Mouse (Mus musculus): ENCODE results near the gene Cd6. TPM values are rescaled to one million over a fixed set of nuclear protein-coding genes. Genes with fewer than 3 reads are reported as not detected.

Gene Cd6
- polyA plus RNA-seq, 1 experiment from 2014 or later, result 0.07 TPM

GRCm38 (mm10) chr19:10869241-10869885 lies 39.5 kb upstream of the Cd6 start:
- Histone ChIP-seq H3K9me3 (ENCODE audit: control insufficient read depth, low read length) (no peaks in the 10 kb centered on the region), H3K27ac (replicated peaks) (peak overlapping the region; percentile 79), H3K36me3 (ENCODE audit: control insufficient read depth, insufficient read depth, low read length) (peaks cover 22% of the 10 kb centered on the region), H3K27me3 (ENCODE audit: control insufficient read depth, insufficient read depth, low read length) (no peaks in the 10 kb centered on the region), H3K9ac (ENCODE audit: low read length) (peak overlapping the region; percentile 76), H3K4me3 (ENCODE audit: low read depth, low read length) (peak overlapping the region; percentile 66), H3K4me1 (replicated peaks; ENCODE audit: control insufficient read depth, insufficient read depth) (peaks cover 8% of the 10 kb centered on the region; the same call in 1 of the 2 replicates), H3K4me2 (replicated peaks; ENCODE audit: low read depth) (peak overlapping the region; percentile 82)
- no peak for TF ChIP-seq EP300 (optimal IDR thresholded peaks at IDR 0.05)
- TF ChIP-seq CTCF (IDR thresholded peaks at IDR 0.05; ENCODE audit: low read depth), result peak; percentile 31; the same call in 1 of the 2 replicates
- ATAC-seq (ENCODE audit: low FRiP score, low TSS enrichment) (peak; percentile 88), DNase-seq (ENCODE audit: low spot score) (peak; percentile 84)
- under 1% methylated on average over 28 of the region's 43 CpGs for WGBS

DNA sequence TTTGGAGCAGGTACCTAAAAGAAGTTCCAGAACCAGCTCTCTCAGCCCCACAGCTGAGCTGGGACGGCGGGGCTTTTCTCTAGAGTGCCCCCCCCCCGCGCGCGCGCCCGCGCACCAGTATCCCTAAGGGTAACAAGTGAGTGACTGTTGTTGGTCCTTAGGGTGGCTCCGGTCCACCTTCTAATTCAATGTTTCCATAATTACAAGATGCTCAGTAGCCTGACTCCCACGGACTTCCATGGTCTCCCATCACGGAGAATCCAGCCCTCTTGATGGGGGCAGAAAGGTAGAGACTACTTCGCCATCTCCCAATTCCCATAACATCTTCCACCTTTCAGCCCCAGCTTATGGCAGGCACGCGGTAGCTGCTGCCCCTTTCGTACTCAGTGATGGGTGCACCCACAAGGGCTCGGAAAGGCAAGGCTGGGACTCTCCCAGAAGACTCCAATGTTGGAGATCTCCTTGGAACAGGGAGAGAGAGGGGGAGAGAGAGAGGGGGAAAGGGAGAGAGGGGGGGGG lies 38.8 kb upstream of the Cd6 start:
- H3K9me3 ChIP-seq (ENCODE audit: control insufficient read depth, low read length), result no peaks in the 10 kb centered on the region
- DNase-seq (ENCODE audit: low spot score) (peak; percentile 33), ATAC-seq (ENCODE audit: low FRiP score, low TSS enrichment) (no peak)
- no peak overlapping the region for H3K27ac ChIP-seq (replicated peaks)
- peak overlapping the region; percentile 66 for H3K4me3 ChIP-seq (ENCODE audit: low read depth, low read length)
- peak overlapping the region; percentile 76 for H3K9ac ChIP-seq (ENCODE audit: low read length)
- no peaks in the 10 kb centered on the region for H3K27me3 ChIP-seq (ENCODE audit: control insufficient read depth, insufficient read depth, low read length)
- TF ChIP-seq CTCF (IDR thresholded peaks at IDR 0.05; ENCODE audit: low read depth), result 0 out of 2 replicates have a peak, but pooled peaks have one; percentile 6
- TF ChIP-seq EP300 (optimal IDR thresholded peaks at IDR 0.05), result no peak
- H3K36me3 ChIP-seq (ENCODE audit: control insufficient read depth, insufficient read depth, low read length), result peaks cover 24% of the 10 kb centered on the region
- under 1% methylated on average over 17 of the region's 17 CpGs for WGBS
- peak overlapping the region; percentile 82 for H3K4me2 ChIP-seq (replicated peaks; ENCODE audit: low read depth)
- H3K4me1 ChIP-seq (replicated peaks; ENCODE audit: control insufficient read depth, insufficient read depth), result peaks cover 8% of the 10 kb centered on the region; the same call in 1 of the 2 replicates

- H3K36me3 ChIP-seq (ENCODE audit: control insufficient read depth, insufficient read depth, low read length), result peaks cover 20% of the 10 kb centered on the region
Observed at GRCm38 (mm10) chr19:10867946-10868622, 38.2 kb upstream of the Cd6 start.

DNA sequence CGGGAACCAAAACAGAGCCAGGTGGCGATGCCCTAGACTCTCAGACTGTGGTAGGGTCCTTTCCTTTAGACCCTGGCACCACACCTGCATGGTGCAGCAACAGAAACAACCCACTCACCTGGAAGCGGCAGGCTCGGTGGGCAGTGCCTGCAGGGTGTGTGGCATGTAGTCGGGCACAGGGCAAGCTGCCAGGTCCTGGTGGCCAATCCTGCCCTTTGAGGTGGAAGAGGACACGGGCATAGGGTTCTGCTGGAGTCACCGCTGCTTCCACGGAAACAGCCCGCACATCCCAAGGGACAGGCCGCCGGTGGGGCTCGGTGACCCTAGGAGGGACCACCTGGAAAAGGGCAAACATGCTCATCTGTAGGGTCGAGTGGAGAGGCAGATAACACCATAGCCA lies 36.5 kb upstream of the Cd6 start:
- no peaks in the 10 kb centered on the region for H3K27me3 ChIP-seq (ENCODE audit: control insufficient read depth, insufficient read depth, low read length)
- TF ChIP-seq EP300 (optimal IDR thresholded peaks at IDR 0.05), result no peak
- no peak for TF ChIP-seq CTCF (IDR thresholded peaks at IDR 0.05; ENCODE audit: low read depth)
- H3K36me3 ChIP-seq (ENCODE audit: control insufficient read depth, insufficient read depth, low read length), result peaks cover 14% of the 10 kb centered on the region
- H3K9ac ChIP-seq (ENCODE audit: low read length), result no peak overlapping the region
- H3K4me3 ChIP-seq (ENCODE audit: low read depth, low read length), result no peak overlapping the region
- no peak for DNase-seq (ENCODE audit: low spot score)
- 90% methylated on average over 13 of the region's 13 CpGs for WGBS
- no peaks in the 10 kb centered on the region for H3K9me3 ChIP-seq (ENCODE audit: control insufficient read depth, low read length)
- ATAC-seq (ENCODE audit: low FRiP score, low TSS enrichment), result no peak
- H3K27ac ChIP-seq (replicated peaks), result no peak overlapping the region
- no peak overlapping the region for H3K4me2 ChIP-seq (replicated peaks; ENCODE audit: low read depth)
- H3K4me1 ChIP-seq (replicated peaks; ENCODE audit: control insufficient read depth, insufficient read depth), result peaks cover 8% of the 10 kb centered on the region; the same call in 1 of the 2 replicates

More at GRCm38 (mm10) chr19:10867946-10868622, 38.2 kb upstream of the Cd6 start:
- no peak for ATAC-seq (ENCODE audit: low FRiP score, low TSS enrichment)
- Histone ChIP-seq H3K27me3 (ENCODE audit: control insufficient read depth, insufficient read depth, low read length) (no peaks in the 10 kb centered on the region), H3K27ac (replicated peaks) (no peak overlapping the region), H3K9me3 (ENCODE audit: control insufficient read depth, low read length) (no peaks in the 10 kb centered on the region), H3K4me1 (replicated peaks; ENCODE audit: control insufficient read depth, insufficient read depth) (peaks cover 8% of the 10 kb centered on the region; the same call in 1 of the 2 replicates), H3K9ac (ENCODE audit: low read length) (peak overlapping the region; percentile 76), H3K4me2 (replicated peaks; ENCODE audit: low read depth) (peak overlapping the region; percentile 82), H3K4me3 (ENCODE audit: low read depth, low read length) (peak overlapping the region; percentile 66)
- DNase-seq (ENCODE audit: low spot score), result no peak
- no peak for TF ChIP-seq CTCF (IDR thresholded peaks at IDR 0.05; ENCODE audit: low read depth)
- TF ChIP-seq EP300 (optimal IDR thresholded peaks at IDR 0.05), result no peak
- 24% methylated on average over 5 of the region's 5 CpGs for WGBS

GRCm38 (mm10) chr19:10860072-10860497 lies 30.2 kb upstream of the Cd6 start:
- Histone ChIP-seq H3K27me3 (ENCODE audit: control insufficient read depth, insufficient read depth, low read length) (no peaks in the 10 kb centered on the region), H3K9me3 (ENCODE audit: control insufficient read depth, low read length) (no peaks in the 10 kb centered on the region), H3K36me3 (ENCODE audit: control insufficient read depth, insufficient read depth, low read length) (peaks cover 14% of the 10 kb centered on the region), H3K4me2 (replicated peaks; ENCODE audit: low read depth) (no peak overlapping the region), H3K4me3 (ENCODE audit: low read depth, low read length) (no peak overlapping the region), H3K27ac (replicated peaks) (no peak overlapping the region), H3K9ac (ENCODE audit: low read length) (no peak overlapping the region), H3K4me1 (replicated peaks; ENCODE audit: control insufficient read depth, insufficient read depth) (no peaks in the 10 kb centered on the region)
- ATAC-seq (ENCODE audit: low FRiP score, low TSS enrichment), result peak; percentile 7; the same call in 1 of the 2 replicates
- TF ChIP-seq CTCF (IDR thresholded peaks at IDR 0.05; ENCODE audit: low read depth), result peak; percentile 40
- no peak for TF ChIP-seq EP300 (optimal IDR thresholded peaks at IDR 0.05)
- DNase-seq (ENCODE audit: low spot score), result no peak
- 50% methylated on average over 22 of the region's 22 CpGs for WGBS
